Mouse (Mus musculus) hindbrain, embryonic 16.5 days (tissue): ENCODE measurements around the gene Tcaim. TPM values are rescaled to one million over a fixed set of nuclear protein-coding genes. Genes with fewer than 3 reads are reported as not detected.

Experiments used
- ATAC-seq: fragments of 200-750 bp; cut with Nextera tagmentation; 2 replicates; pipeline ENCODE4 v1.8.0; 2017; ENCODE audit warnings: moderate TSS enrichment, moderate library complexity
- H3K27ac ChIP-seq: fragments of 300-500 bp; sonication (generic); 2 replicates; pipeline ENCODE4 v1.5.1; 2014; ENCODE audit warnings: low read depth, mild to moderate bottlenecking, control low read depth, low read length, moderate library complexity
- H3K27me3 ChIP-seq: fragments of 300-500 bp; sonication (generic); replicated peaks from 2 replicates; pipeline ENCODE4 v1.6.1; 2014; ENCODE audit warnings: low read length; ENCODE audit not compliant: control insufficient read depth, insufficient read depth
- H3K36me3 ChIP-seq: fragments of 300-500 bp; sonication (generic); 2 replicates; pipeline ENCODE4 v1.6.1; 2014; ENCODE audit warnings: mild to moderate bottlenecking, low read length, moderate library complexity, mixed read lengths; ENCODE audit not compliant: control insufficient read depth, insufficient read depth
- H3K4me1 ChIP-seq: fragments of 300-500 bp; sonication (generic); 2 replicates; pipeline ENCODE4 v1.6.1; 2014; ENCODE audit warnings: low read depth, low read length; ENCODE audit not compliant: control insufficient read depth, insufficient read depth
- H3K4me2 ChIP-seq: fragments of 300-500 bp; sonication (generic); 2 replicates; pipeline ENCODE4 v1.6.1; 2014; ENCODE audit warnings: mild to moderate bottlenecking, low read length, control low read depth, moderate library complexity
- H3K4me3 ChIP-seq: fragments of 300-500 bp; sonication (generic); 2 replicates; pipeline ENCODE4 v1.5.1; 2014; ENCODE audit warnings: mild to moderate bottlenecking, low read length, control low read depth, moderate library complexity
- H3K9ac ChIP-seq: fragments of 300-500 bp; sonication (generic); 2 replicates; pipeline ENCODE4 v1.6.1; 2014; ENCODE audit warnings: low read depth, mild to moderate bottlenecking, control low read depth, low read length, moderate library complexity
- H3K9me3 ChIP-seq: fragments of 300-500 bp; sonication (generic); 2 replicates; pipeline ENCODE4 v1.6.1; 2014; ENCODE audit warnings: mild to moderate bottlenecking, low read length, moderate library complexity; ENCODE audit not compliant: control insufficient read depth
- WGBS: fragments of 180-500 bp; shearing (Covaris S2); extraction: QIAGEN DNeasy Blood & Tissue Kit; methylation state at CpG from one replicate; pipeline ENCODE4 v1.1.7; 2014; 5-methylcytosine and 5-hydroxymethylcytosine counted together
- polyA plus RNA-seq: library from polyadenylated mRNA; unstranded; fragments of >200 nt; fragmentation: Nextera tagmentation; extraction: Ambion mirVana; gene quantifications from 2 replicates; pipeline ENCODE4 v1.2.1, GENCODE M21; 2015

Tcaim gene
- polyA plus RNA-seq, 1 experiment from 2014 or later: 9.3 TPM

DNA sequence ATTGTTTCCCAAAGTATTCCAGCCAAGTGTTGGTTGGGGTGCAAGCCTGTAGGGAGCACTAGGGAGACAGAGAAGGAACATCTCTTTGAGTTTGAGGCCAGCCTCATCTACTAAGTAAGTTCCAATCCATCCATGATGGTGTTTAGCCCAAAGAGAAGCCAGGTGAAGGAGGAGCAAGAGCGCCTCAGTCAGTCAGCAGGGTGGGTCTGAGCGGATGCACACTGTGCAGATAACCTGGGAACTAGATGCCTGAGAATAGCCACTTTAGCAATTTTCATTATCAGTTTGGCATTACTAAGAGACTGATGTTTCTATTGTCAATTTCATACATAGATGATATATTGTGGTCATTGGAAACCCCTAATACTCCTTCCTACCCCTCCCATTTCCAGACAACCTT lies 9.4 kb downstream of the Tcaim start:
- 100% methylated on average over 2 of the region's 2 CpGs for WGBS

DNA sequence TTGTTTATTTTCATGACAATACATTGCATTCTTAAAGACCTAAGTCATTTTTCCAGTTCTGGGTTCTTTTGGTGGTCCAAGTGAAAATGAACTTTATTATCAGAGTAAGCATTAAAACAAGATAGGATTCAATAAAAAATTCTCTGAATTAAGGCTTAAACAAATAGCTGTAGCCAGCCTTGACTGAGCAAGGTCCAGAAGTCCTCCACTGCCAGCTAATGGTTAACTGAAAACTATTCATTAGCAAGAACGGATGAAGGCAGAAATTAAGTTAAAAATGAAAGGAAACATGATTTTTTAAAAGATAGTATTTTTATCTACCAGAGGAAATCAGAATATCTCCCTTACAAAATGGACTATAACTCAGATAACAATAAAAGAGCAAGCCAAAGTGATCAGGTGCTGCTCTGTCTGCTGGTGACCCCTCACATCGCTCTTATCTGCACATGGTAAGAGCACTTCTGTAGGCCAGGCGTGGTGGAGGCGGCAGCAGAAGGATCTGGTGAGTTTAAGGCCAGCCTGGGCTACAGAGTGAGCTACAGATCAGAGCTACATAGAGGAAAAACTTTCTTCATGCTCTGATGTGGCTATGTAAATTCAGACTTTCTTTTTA lies 10.0 kb downstream of the Tcaim start:
- 91% methylated on average over 4 of the region's 4 CpGs for WGBS
- no peak overlapping the region for H3K27ac ChIP-seq
- no peak overlapping the region for H3K9ac ChIP-seq
- no peaks in the 10 kb centered on the region for H3K27me3 ChIP-seq
- H3K9me3 ChIP-seq: no peaks in the 10 kb centered on the region
- no peak overlapping the region for H3K4me2 ChIP-seq
- peaks cover 18% of the 10 kb centered on the region for H3K36me3 ChIP-seq
- ATAC-seq: no peak
- H3K4me1 ChIP-seq: no peaks in the 10 kb centered on the region
- H3K4me3 ChIP-seq: no peak overlapping the region

More for the DNA sequence above, 9.4 kb downstream of the Tcaim start:
- no peak overlapping the region for H3K4me3 ChIP-seq
- ATAC-seq: no peak
- no peak overlapping the region for H3K9ac ChIP-seq
- H3K27ac ChIP-seq: no peak overlapping the region
- H3K27me3 ChIP-seq: no peaks in the 10 kb centered on the region
- no peak overlapping the region for H3K4me2 ChIP-seq
- H3K36me3 ChIP-seq: peaks cover 14% of the 10 kb centered on the region
- no peaks in the 10 kb centered on the region for H3K4me1 ChIP-seq
- H3K9me3 ChIP-seq: no peaks in the 10 kb centered on the region

DNA sequence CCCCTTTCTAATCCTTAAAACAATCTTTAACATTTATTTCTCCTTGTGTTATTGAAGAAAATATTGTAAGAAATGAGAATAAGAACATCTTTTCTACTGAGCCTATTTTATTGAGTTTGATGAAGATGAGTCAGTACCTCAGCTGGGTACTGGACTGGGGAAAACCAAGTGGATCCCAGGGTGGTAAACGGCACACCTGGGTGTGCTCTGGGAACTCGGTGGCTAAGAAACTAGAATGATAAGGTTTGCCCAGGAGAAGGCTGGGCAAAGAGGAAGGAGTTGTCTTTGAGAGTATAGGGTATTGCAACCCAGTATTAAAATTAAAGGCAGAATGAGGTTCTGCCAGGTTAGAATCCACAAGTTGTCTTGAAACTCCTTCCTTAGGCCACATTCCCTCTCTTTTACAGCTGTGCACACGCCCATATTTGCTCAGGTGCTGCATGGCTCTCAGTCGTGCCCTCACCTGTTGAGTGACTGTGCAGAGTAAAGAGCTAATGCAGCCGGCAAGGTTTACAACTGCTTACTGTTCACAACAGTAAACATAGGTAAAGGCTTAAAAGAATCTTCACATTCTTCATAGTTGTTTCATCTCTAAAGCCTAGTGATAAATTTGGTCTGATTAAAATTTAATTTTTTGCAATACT lies 18.2 kb downstream of the Tcaim start:
- no peaks in the 10 kb centered on the region for H3K9me3 ChIP-seq
- 91% methylated on average over 5 of the region's 5 CpGs for WGBS

DNA sequence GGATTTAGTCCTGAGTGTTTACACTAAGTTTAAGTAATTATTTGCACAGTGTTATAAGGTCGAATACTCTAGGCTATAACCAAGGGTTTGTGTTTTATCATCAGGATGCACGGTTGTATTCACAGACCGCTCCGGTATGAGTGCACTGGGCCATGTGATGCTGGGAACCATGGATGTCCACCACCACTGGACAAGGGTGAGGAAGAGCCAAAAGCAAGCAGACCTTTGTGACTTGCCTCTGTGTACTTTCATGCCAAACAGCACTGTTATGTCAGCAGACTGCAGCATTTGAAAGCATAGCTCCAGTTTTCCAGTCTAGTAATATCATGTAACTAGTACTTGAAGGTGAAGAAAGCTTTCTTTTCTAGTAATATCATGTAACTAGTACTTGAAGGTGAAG lies 21.4 kb downstream of the Tcaim start:
- no peak overlapping the region for H3K9ac ChIP-seq
- no peak overlapping the region for H3K4me2 ChIP-seq
- no peaks in the 10 kb centered on the region for H3K9me3 ChIP-seq
- H3K27ac ChIP-seq: no peak overlapping the region
- H3K4me1 ChIP-seq: no peaks in the 10 kb centered on the region
- WGBS: 96% methylated on average over 4 of the region's 4 CpGs
- ATAC-seq: no peak
- H3K27me3 ChIP-seq: no peaks in the 10 kb centered on the region
- H3K36me3 ChIP-seq: peaks cover 28% of the 10 kb centered on the region
- H3K4me3 ChIP-seq: no peak overlapping the region

More for the DNA sequence above, 18.2 kb downstream of the Tcaim start:
- no peak for ATAC-seq
- H3K36me3 ChIP-seq: peaks cover 34% of the 10 kb centered on the region
- no peak overlapping the region for H3K27ac ChIP-seq
- no peaks in the 10 kb centered on the region for H3K27me3 ChIP-seq
- H3K4me1 ChIP-seq: no peaks in the 10 kb centered on the region
- no peak overlapping the region for H3K4me2 ChIP-seq
- no peak overlapping the region for H3K4me3 ChIP-seq
- no peak overlapping the region for H3K9ac ChIP-seq

DNA sequence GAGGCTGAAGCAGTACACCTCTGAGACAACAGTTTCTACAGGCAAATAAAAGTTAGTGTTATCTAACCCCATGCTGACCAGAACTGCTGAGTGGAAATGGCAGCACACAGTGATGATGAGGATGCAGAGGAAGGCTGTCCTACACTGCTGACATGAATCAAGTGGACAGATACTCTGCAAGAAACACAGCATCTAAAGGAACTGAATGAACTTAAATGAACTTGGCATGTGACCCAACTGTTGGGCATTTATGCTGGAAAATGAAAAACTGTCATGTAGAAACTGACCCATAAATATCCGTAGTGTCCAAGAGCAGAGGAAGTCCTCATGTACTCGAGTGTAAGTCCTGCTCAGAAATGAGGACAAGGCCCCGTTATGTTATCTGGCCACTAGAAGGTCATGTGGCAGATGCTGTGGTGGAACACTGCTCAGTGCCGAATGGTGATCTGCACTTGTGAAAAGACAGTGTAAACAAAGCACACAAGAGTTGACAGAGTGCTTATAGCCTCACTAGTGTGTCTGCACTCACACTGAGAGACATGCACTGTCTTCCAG lies 24.6 kb downstream of the Tcaim start:
- H3K9ac ChIP-seq: no peak overlapping the region
- no peaks in the 10 kb centered on the region for H3K4me1 ChIP-seq
- H3K9me3 ChIP-seq: no peaks in the 10 kb centered on the region
- 89% methylated on average over 4 of the region's 4 CpGs for WGBS
- no peak overlapping the region for H3K27ac ChIP-seq
- H3K36me3 ChIP-seq: peaks cover 23% of the 10 kb centered on the region
- H3K27me3 ChIP-seq: no peaks in the 10 kb centered on the region
- no peak for ATAC-seq
- H3K4me3 ChIP-seq: no peak overlapping the region
- no peak overlapping the region for H3K4me2 ChIP-seq

DNA sequence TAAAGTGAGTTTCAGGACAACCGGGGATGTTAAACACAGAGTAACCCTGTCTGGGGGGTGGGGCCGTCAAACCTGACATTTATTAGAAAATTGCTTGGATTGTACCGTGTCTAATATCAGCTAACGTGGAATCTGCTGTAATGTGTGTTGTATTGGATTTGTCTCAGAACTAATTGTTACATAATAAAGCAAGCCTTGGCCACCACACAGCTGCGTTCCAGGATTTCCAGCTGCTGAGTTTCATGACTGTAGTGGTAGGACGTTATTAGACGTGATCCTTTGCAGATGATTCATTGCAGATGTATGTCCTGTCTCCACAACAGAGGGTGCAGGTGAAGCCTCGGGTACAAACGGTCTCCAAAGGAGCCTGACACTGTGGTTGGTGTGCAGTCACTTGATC lies 30.8 kb downstream of the Tcaim start:
- H3K9ac ChIP-seq: no peak overlapping the region
- H3K27me3 ChIP-seq: no peaks in the 10 kb centered on the region
- H3K4me1 ChIP-seq: peaks cover 8% of the 10 kb centered on the region; the same call in 1 of the 2 replicates
- WGBS: 72% methylated on average over 9 of the region's 9 CpGs
- no peaks in the 10 kb centered on the region for H3K9me3 ChIP-seq
- ATAC-seq: no peak
- H3K4me3 ChIP-seq: no peak overlapping the region
- 0 out of 2 replicates have a peak, but pooled peaks cover 2% of the 10 kb centered on the region for H3K36me3 ChIP-seq
- H3K27ac ChIP-seq: peak overlapping the region; percentile 26; the same call in 1 of the 2 replicates
- H3K4me2 ChIP-seq: no peak overlapping the region

DNA sequence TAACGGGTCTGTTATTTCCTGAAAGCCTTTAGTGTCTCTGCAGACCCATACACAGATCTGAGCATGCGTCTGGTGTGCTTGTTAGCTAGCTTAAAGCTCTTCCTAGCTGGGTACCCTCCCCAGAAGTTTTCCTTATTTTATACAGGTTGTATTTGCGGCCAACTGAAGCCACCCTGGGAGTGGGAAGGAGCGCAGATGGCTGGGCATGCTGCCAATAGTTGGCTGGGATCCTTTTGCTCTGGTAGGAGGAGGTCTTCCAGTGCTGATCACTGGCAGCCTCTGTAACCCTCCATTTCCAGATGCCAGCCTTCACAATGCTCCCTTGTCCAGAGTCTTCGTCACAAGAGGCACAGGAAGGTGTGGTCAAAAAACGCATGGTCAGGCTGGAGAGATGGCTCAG lies 31.5 kb downstream of the Tcaim start:
- 0 out of 2 replicates have a peak, but pooled peaks cover 2% of the 10 kb centered on the region for H3K36me3 ChIP-seq
- H3K9me3 ChIP-seq: no peaks in the 10 kb centered on the region
- peaks cover 8% of the 10 kb centered on the region; the same call in 1 of the 2 replicates for H3K4me1 ChIP-seq
- WGBS: 30% methylated on average over 6 of the region's 6 CpGs
- H3K27ac ChIP-seq: peak overlapping the region; percentile 26; the same call in 1 of the 2 replicates
- no peak overlapping the region for H3K9ac ChIP-seq
- peak; percentile 90 for ATAC-seq
- H3K27me3 ChIP-seq: no peaks in the 10 kb centered on the region
- H3K4me2 ChIP-seq: no peak overlapping the region
- no peak overlapping the region for H3K4me3 ChIP-seq

DNA sequence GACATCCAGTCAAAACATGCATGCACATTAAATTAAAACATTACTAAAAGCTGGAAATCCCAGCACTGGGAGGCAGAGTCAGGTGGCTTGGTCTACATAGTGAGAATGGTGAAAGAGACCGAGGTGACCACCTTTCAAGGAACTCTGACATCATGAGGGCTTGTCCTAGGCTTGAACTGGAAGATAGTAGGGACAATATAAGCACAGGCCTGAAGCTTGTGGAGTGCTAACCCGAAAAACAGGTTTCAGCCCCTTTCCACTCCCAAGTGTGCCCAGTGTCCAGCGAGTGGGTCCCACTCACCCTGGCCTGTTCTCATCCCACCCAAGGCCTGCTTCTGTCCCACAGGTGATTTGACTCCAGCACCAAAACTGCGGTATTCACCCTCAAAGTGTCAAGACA lies 31.9 kb downstream of the Tcaim start:
- Histone ChIP-seq H3K4me2 (no peak overlapping the region), H3K4me1 (peaks cover 8% of the 10 kb centered on the region; the same call in 1 of the 2 replicates), H3K27me3 (no peaks in the 10 kb centered on the region), H3K36me3 (0 out of 2 replicates have a peak, but pooled peaks cover 2% of the 10 kb centered on the region), H3K27ac (peak overlapping the region; percentile 4; the same call in 1 of the 2 replicates), H3K4me3 (no peak overlapping the region), H3K9ac (no peak overlapping the region), H3K9me3 (no peaks in the 10 kb centered on the region)
- 85% methylated on average over 4 of the region's 4 CpGs for WGBS
- ATAC-seq: no peak; the same call in 1 of the 2 replicates

DNA sequence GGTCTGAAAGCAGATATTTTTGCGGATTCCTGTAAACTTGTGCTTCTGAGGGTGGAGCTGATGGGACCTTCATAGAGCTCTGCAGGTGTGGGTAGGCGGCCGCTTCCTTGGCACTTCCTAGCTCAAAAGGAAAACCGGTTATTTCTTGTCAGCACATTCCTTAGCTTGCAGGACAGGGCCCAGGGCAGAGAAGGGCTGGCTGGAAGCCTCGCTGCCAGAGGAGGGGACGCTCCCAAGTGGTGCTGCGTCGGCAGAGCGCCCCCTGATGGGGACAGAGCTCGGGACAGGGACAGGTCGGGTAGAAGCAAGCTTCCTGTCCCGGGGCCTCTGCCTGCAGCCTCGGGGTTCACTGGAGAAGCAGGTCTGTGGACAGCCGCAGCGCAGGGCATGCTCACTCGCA lies 32.3 kb downstream of the Tcaim start:
- ATAC-seq: 0 out of 2 replicates have a peak, but pooled peaks have one; percentile 21
- Histone ChIP-seq H3K9me3 (no peaks in the 10 kb centered on the region), H3K27ac (no peak overlapping the region), H3K9ac (no peak overlapping the region), H3K4me3 (no peak overlapping the region), H3K27me3 (no peaks in the 10 kb centered on the region), H3K4me1 (peaks cover 8% of the 10 kb centered on the region; the same call in 1 of the 2 replicates), H3K4me2 (no peak overlapping the region), H3K36me3 (0 out of 2 replicates have a peak, but pooled peaks cover 2% of the 10 kb centered on the region)
- WGBS: 31% methylated on average over 16 of the region's 16 CpGs
